Mouse (Mus musculus) cerebellum, adult 2 months (tissue): ENCODE measurements at regions not wholly inside any gene's neighbourhood (a gene's known extent, or its start where the extent isn't known, plus 50 kb on each side); places are given as distances from the start of the nearest gene placed in this dataset.
"Not testable (repeated sequence)": the region's sequence is repeated elsewhere in the genome, so short reads cannot be mapped to it uniquely, and the experiment has no call there.

ENCODE experiments used
- DNase-seq, 2 experiments: peaks; one replicate each; pipeline ENCODE4 v3.0.0; 2021
- H3K27ac ChIP-seq: fragments of 200-500 bp; 2 replicates; pipeline ENCODE4 v1.5.1; 2012; ENCODE audit warnings: low read length, control low read depth, inconsistent platforms; ENCODE audit not compliant: insufficient read depth
- H3K27me3 ChIP-seq: fragments of 200-500 bp; 2 replicates; pipeline ENCODE4 v1.6.1; 2012; ENCODE audit warnings: inconsistent platforms, mild to moderate bottlenecking, low read length, moderate library complexity; ENCODE audit not compliant: control insufficient read depth, insufficient read depth
- H3K4me1 ChIP-seq: fragments of 200-500 bp; 2 replicates; pipeline ENCODE4 v1.6.1; 2011; ENCODE audit warnings: low read length; ENCODE audit not compliant: control insufficient read depth, insufficient read depth
- H3K4me3 ChIP-seq: fragments of 200-500 bp; replicated peaks from 2 replicates; pipeline ENCODE3; 2011; ENCODE audit warnings: mild to moderate bottlenecking, low read depth, low read length, control low read depth; ENCODE audit not compliant: insufficient read depth
- CTCF ChIP-seq: fragments of 200-500 bp; IDR thresholded peaks from 2 replicates; pipeline ENCODE4 v1.5.1; 2011; ENCODE audit warnings: low read depth, mild to moderate bottlenecking, control low read depth, low read length, moderate library complexity, borderline replicate concordance; ENCODE audit not compliant: insufficient read depth
- POLR2A ChIP-seq: fragments of 200-500 bp; IDR thresholded peaks from 2 replicates; pipeline ENCODE4 v1.6.1; 2011; ENCODE audit warnings: low read length, control low read depth, borderline replicate concordance; ENCODE audit not compliant: insufficient read depth
- WGBS: fragments of 180-500 bp; shearing (Covaris S2); methylation state at CpG from one replicate; pipeline ENCODE4 v1.1.7; 2018; 5-methylcytosine and 5-hydroxymethylcytosine counted together

- H3K27ac ChIP-seq: no peak overlapping the region
- no peak overlapping the region for H3K4me3 ChIP-seq
- TF ChIP-seq POLR2A: no peak
- no peak for TF ChIP-seq CTCF
- peak in 1 of 2 experiments; percentile 0 for DNase-seq
- H3K27me3 ChIP-seq: no peaks in the 10 kb centered on the region
- H3K4me1 ChIP-seq: 0 out of 2 replicates have a peak, but pooled peaks cover 2% of the 10 kb centered on the region
- 10% methylated on average over 3 of the region's 3 CpGs for WGBS
Measured at GRCm38 (mm10) chr9:9412460-9413181, 173.7 kb upstream of the Arhgap42 start.

DNA sequence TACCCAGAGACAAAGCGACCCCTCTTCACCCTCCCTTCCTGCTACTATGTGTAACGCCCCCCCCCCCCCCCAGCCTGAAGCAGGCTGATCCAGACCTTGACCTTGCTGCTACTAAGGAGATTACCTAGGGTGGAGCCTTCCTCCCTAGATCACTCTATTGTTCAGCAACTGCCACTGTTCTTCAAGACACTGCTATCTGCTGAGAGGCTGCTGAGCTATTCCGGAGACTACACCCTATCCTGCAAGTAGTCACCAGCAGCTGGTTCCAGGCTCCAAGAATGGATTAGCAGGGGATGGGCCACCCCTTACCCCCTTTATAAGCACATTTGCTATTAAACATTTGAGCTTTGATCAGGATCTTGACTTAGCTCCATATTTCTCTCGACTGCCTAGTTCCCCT, 155.3 kb upstream of the Arhgap42 start:
- H3K27me3 ChIP-seq, H3K27ac ChIP-seq, H3K4me3 ChIP-seq, H3K4me1 ChIP-seq, DNase-seq: not testable (repeated sequence)
- 83% methylated on average over 4 of the region's 4 CpGs for WGBS

DNA sequence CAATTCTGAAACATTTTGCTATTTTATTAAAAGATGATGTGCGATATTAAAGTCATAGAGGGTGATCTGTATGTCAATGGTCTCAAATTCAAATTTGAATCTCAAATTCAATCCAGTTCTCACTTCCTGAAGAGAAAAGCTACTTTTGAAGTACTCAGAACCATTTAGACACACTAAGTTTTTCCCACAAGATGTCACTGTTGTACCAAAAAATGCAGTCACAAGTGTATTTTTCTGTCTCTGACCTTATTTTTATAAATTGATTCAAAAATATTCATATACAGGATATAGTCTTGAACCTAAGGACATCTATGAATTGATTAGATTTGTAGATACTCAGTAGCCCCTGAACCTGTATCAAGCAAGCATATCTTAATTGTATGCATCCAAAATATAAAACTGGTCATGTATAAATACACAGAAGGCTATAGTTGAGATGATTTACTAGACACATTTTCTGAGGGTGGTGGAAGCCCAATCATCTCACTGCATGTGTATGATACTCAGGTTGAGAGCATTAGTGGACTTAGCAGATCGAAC, 137.8 kb upstream of the Arhgap42 start:
- WGBS: 87% methylated on average over 2 of the region's 2 CpGs

GRCm38 (mm10) chr9:9375304-9375904, 136.5 kb upstream of the Arhgap42 start:
- WGBS: 38% methylated on average over 3 of the region's 3 CpGs
- Histone ChIP-seq H3K4me3 (no peak overlapping the region), H3K27ac (no peak overlapping the region), H3K27me3 (no peaks in the 10 kb centered on the region), H3K4me1 (no peaks in the 10 kb centered on the region)
- peak; percentile 17 to 25 for DNase-seq
- no peak for TF ChIP-seq CTCF

More for the DNA sequence above, 137.8 kb upstream of the Arhgap42 start:
- H3K27ac ChIP-seq: no peak overlapping the region
- H3K27me3 ChIP-seq: no peaks in the 10 kb centered on the region
- no peaks in the 10 kb centered on the region for H3K4me1 ChIP-seq
- TF ChIP-seq CTCF: no peak
- no peak for TF ChIP-seq POLR2A
- H3K4me3 ChIP-seq: no peak overlapping the region
- no peak for DNase-seq

DNA sequence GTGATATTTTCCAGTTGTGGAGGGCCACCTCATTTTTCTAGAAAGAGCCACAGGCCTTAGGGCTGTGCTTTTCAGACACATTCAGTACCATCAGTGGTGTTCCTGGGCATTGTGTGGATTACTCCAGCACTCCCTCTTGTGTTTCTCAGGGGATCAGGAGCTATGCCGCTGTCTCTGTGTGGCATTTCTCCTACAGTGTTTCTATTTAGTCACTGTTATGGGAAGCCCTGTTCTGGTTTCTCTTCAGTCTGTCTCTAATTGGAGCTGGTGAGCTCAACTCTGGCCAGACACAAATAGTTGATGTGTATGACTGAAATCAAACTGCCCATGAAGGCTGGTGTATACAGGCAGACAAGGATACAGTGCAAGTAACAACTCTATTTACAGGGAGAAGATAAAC, 133.7 kb upstream of the Arhgap42 start:
- no peaks in the 10 kb centered on the region for H3K4me1 ChIP-seq
- no peaks in the 10 kb centered on the region for H3K27me3 ChIP-seq
- no peak overlapping the region for H3K27ac ChIP-seq
- no peak for DNase-seq
- WGBS: 59% methylated on average over 1 of the region's 1 CpGs
- no peak overlapping the region for H3K4me3 ChIP-seq
- TF ChIP-seq POLR2A: no peak
- TF ChIP-seq CTCF: no peak

GRCm38 (mm10) chr9:9368731-9369130, 129.8 kb upstream of the Arhgap42 start:
- 39% methylated on average over 1 of the region's 1 CpGs for WGBS
- Histone ChIP-seq H3K4me3 (no peak overlapping the region), H3K27ac (no peak overlapping the region), H3K27me3 (no peaks in the 10 kb centered on the region), H3K4me1 (no peaks in the 10 kb centered on the region)
- no peak for DNase-seq
- no peak for TF ChIP-seq POLR2A
- TF ChIP-seq CTCF: no peak

DNA sequence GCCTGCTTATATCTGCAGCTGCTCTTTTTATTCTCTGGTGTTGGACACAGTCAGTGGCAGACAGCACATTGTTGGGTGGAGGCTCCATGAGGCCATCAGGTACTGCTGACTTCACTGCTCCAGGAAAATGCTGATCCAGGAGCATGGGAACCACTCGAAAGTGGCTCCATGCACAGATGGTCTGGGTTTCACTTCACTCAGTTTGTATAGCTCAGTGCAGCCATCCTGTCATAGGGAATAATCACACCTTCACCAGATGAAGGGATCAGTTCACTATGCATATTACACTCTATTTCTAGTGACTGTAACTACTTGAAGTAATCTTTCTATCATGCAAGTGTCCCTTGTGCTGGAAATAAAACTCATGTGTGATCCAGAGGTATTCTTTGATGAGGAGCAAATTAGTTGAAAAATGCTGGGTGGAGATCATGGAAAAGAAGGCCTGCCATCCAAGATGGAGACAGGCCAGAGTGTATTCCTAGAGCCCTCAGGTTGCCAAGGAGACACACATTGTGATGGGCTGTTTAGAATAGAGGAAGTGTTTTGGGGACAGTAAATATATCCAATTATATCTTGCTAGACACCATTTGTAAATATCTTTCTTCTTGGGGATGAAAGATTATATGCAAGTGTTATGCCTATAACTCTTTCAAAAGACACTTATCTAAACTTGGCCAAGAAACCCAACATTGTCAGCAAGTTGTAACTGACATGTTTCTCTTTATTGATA, 103.7 kb upstream of the Arhgap42 start:
- WGBS: 59% methylated on average over 1 of the region's 1 CpGs
- no peak for DNase-seq
- TF ChIP-seq CTCF: no peak
- TF ChIP-seq POLR2A: no peak
- Histone ChIP-seq H3K27me3 (no peaks in the 10 kb centered on the region), H3K27ac (no peak overlapping the region), H3K4me3 (no peak overlapping the region), H3K4me1 (no peaks in the 10 kb centered on the region)

GRCm38 (mm10) chr9:9318624-9319023, 79.7 kb upstream of the Arhgap42 start:
- Histone ChIP-seq H3K4me1 (no peaks in the 10 kb centered on the region), H3K27ac (no peak overlapping the region), H3K27me3 (no peaks in the 10 kb centered on the region), H3K4me3 (no peak overlapping the region)
- DNase-seq: no peak
- 85% methylated on average over 1 of the region's 1 CpGs for WGBS
- no peak for TF ChIP-seq CTCF
